In genomic region chr16:30709501-30709900, GRCm38 (mm10) we compare ENCODE assay signal across 22 mouse cellular contexts.
DNase-seq lines count a peak whose midpoint lies in the region; ATAC-seq and TF ChIP-seq lines count a peak whose summit lies in the region.
"Had no signal": no experiment of that assay in that cellular context is flagged by ENCODE, and none has a peak within 500 bp of the region (broad histone marks: within the 10 kb centered on the region; RNA-seq: fewer than 3 reads in every experiment).

No protein-coding gene starts in this region.

- H3K4me3 ChIP-seq in CH12.LX (replicated peaks in 1 of 3; ENCODE audit: low read depth in 2 of 3, low read length in 2 of 3, poor library complexity in 1 of 3): no peak overlapping the region
- no peak overlapping the region for H3K4me3 ChIP-seq in embryonic facial prominence, embryonic 14.5 days (ENCODE audit: low read depth, low read length)
- H3K4me3 ChIP-seq: embryonic facial prominence, embryonic 13.5 days; forebrain, embryonic 15.5 days; heart, embryonic 10.5 days; intestine, embryonic 15.5 days; liver, embryonic 15.5 days; neural tube, embryonic 15.5 days; stomach, embryonic 15.5 days had no signal

- H3K4me1 ChIP-seq in CH12.LX (ENCODE audit: control insufficient read depth in 1 of 2, insufficient read depth in 2 of 2): peaks cover 13 to 43% of the 10 kb centered on the region in 2 experiments
- H3K4me1 ChIP-seq in embryonic facial prominence, embryonic 14.5 days (ENCODE audit: control insufficient read depth, insufficient read depth, low read length): no peaks in the 10 kb centered on the region
- H3K4me1 ChIP-seq: forebrain, embryonic 15.5 days; intestine, embryonic 15.5 days; liver, embryonic 15.5 days; stomach, embryonic 15.5 days had no signal

- peak overlapping the region; percentile 88 for H3K9ac ChIP-seq in CH12.LX (ENCODE audit: insufficient read depth, low read depth)
- no peak overlapping the region for H3K9ac ChIP-seq in embryonic facial prominence, embryonic 14.5 days (ENCODE audit: low read depth, low read length)
- H3K9ac ChIP-seq: embryonic facial prominence, embryonic 13.5 days; forebrain, embryonic 15.5 days; intestine, embryonic 15.5 days; liver, embryonic 15.5 days; neural tube, embryonic 15.5 days; stomach, embryonic 15.5 days had no signal

- H3K36me3 ChIP-seq in CH12.LX (replicated peaks in 1 of 2; ENCODE audit: control insufficient read depth in 1 of 2, insufficient read depth in 1 of 2, low read length in 1 of 2): peaks cover 0 to 9% of the 10 kb centered on the region in 2 experiments
- no peaks in the 10 kb centered on the region for H3K36me3 ChIP-seq in embryonic facial prominence, embryonic 14.5 days (ENCODE audit: control insufficient read depth, insufficient read depth, low read length)
- H3K36me3 ChIP-seq: embryonic facial prominence, embryonic 13.5 days; forebrain, embryonic 15.5 days; heart, embryonic 10.5 days; intestine, embryonic 15.5 days; liver, embryonic 15.5 days; neural tube, embryonic 15.5 days; stomach, embryonic 15.5 days had no signal

- DNase-seq in adrenal gland, adult (ENCODE audit: inconsistent age in 2 of 2, low spot score in 1 of 2): peak; percentile 35 to 67
- no peak for DNase-seq in adrenal gland, adult 18-20 months (ENCODE audit: low spot score in 2 of 2)
- DNase-seq in CH12.LX (ENCODE audit: extremely low read depth): no peak
- peak; percentile 20 for DNase-seq in adrenal gland, postnatal 25 days
- peak; percentile 45 for DNase-seq in embryonic facial prominence, embryonic 14.5 days (ENCODE audit: low spot score)
- DNase-seq in cerebellum, postnatal 10 days: no peak
- DNase-seq in heart, postnatal 25 days (ENCODE audit: low spot score): no peak
- DNase-seq in urinary bladder, postnatal 10 days (ENCODE audit: low spot score): no peak
- DNase-seq: cerebellum, adult 9-11 months; layer of hippocampus, adult 9-11 months; liver; right cerebral cortex, adult 18-20 months; thymus, postnatal 36 days had no signal

- TF ChIP-seq RAD21 in CH12.LX (IDR thresholded peaks at IDR 0.05; ENCODE audit: low read depth, low read length): no peak

- in situ Hi-C loops in CH12.LX (cut with MboI; ENCODE audit: low pct_ligation_motif_present, low pct_unique_long_range_greater_than_20kb, low sequenced_read_pairs): no loop called here

- no peaks in the 10 kb centered on the region for H3K27me3 ChIP-seq in CH12.LX (replicated peaks)
- no peaks in the 10 kb centered on the region for H3K27me3 ChIP-seq in embryonic facial prominence, embryonic 14.5 days (replicated peaks; ENCODE audit: control insufficient read depth, insufficient read depth, low read length)
- H3K27me3 ChIP-seq: embryonic facial prominence, embryonic 13.5 days; forebrain, embryonic 15.5 days; intestine, embryonic 15.5 days; liver, embryonic 15.5 days; neural tube, embryonic 15.5 days; stomach, embryonic 15.5 days had no signal

- no peak for TF ChIP-seq POLR2A in CH12.LX (IDR thresholded peaks at IDR 0.05; ENCODE audit: low read depth, low read length)

- no peak for TF ChIP-seq CTCF in CH12.LX (conservative IDR thresholded peaks at IDR 0.05 in 1 of 2, IDR thresholded peaks at IDR 0.05 in 1 of 2; ENCODE audit: low read depth in 2 of 2, low read length in 2 of 2)

- no peak for TF ChIP-seq EP300 in CH12.LX (IDR thresholded peaks at IDR 0.05; ENCODE audit: low read length)

- 48% methylated on average over 15 of the region's 15 CpGs for WGBS in embryonic facial prominence, embryonic 14.5 days

- dilution Hi-C loops in CH12.LX (cut with MboI; ENCODE audit: extremely low pct_ligation_motif_present, extremely low pct_unique_long_range_greater_than_20kb, low sequenced_read_pairs): no loop called here

- intact Hi-C loops in heart, postnatal 25 days (cut with DNase I): no loop called here

- peak overlapping the region; percentile 80 for H3K4me2 ChIP-seq in CH12.LX (ENCODE audit: insufficient read depth, low read depth, poor library complexity, severe bottlenecking)
- no peak overlapping the region for H3K4me2 ChIP-seq in embryonic facial prominence, embryonic 14.5 days (ENCODE audit: low read depth, low read length)
- H3K4me2 ChIP-seq: embryonic facial prominence, embryonic 13.5 days; forebrain, embryonic 15.5 days; intestine, embryonic 15.5 days; liver, embryonic 15.5 days; neural tube, embryonic 15.5 days; stomach, embryonic 15.5 days had no signal

- peaks cover 11% of the 10 kb centered on the region for H3K9me3 ChIP-seq in CH12.LX (replicated peaks; ENCODE audit: low read length)
- no peaks in the 10 kb centered on the region for H3K9me3 ChIP-seq in embryonic facial prominence, embryonic 14.5 days (ENCODE audit: control insufficient read depth, low read length)
- H3K9me3 ChIP-seq: forebrain, embryonic 15.5 days; heart, embryonic 10.5 days; intestine, embryonic 15.5 days; liver, embryonic 15.5 days; neural tube, embryonic 15.5 days; stomach, embryonic 15.5 days had no signal

- no peaks in the 10 kb centered on the region for H3K79me2 ChIP-seq in CH12.LX (replicated peaks; ENCODE audit: control insufficient read depth, extremely low read depth, insufficient read depth, poor library complexity, severe bottlenecking)

- no peak overlapping the region; the same call in 1 of the 2 replicates for H3K27ac ChIP-seq in CH12.LX (ENCODE audit: insufficient read depth, low read depth)
- no peak overlapping the region for H3K27ac ChIP-seq in embryonic facial prominence, embryonic 14.5 days (replicated peaks; ENCODE audit: low read depth, low read length)
- H3K27ac ChIP-seq: embryonic facial prominence, embryonic 13.5 days; forebrain, embryonic 15.5 days; heart, embryonic 10.5 days; intestine, embryonic 15.5 days; liver, embryonic 15.5 days; macrophage; neural tube, embryonic 15.5 days; stomach, embryonic 15.5 days had no signal

- ATAC-seq in embryonic facial prominence, embryonic 14.5 days (ENCODE audit: low read depth): peak; percentile 53; the same call in 1 of the 2 replicates
- ATAC-seq: forebrain, embryonic 15.5 days; hindbrain, embryonic 16.5 days; intestine, embryonic 15.5 days had no signal

TF ChIP-seq in CH12.LX, 34 proteins besides CTCF, POLR2A, EP300 and RAD21:
- TF ChIP-seq TCF12 (IDR thresholded peaks at IDR 0.05; ENCODE audit: low read depth, low read length) (0 out of 2 replicates have a peak, but pooled peaks have one; percentile 0), MAZ (IDR thresholded peaks at IDR 0.05; ENCODE audit: low read depth, low read length) (peak; percentile 33; the same call in 1 of the 2 replicates), PAX5 (IDR thresholded peaks at IDR 0.05; ENCODE audit: low read length) (no peak)

Comparison
In these comparisons a context has a peak if more than half of its experiments do, and no peak if none do; other contexts are left out.
1. DNase-seq: peak in adrenal gland, adult (2 of 2), adrenal gland, postnatal 25 days (single experiment) and embryonic facial prominence, embryonic 14.5 days (single experiment); none in adrenal gland, adult 18-20 months (0 of 2), CH12.LX (single experiment), cerebellum, postnatal 10 days (0 of 2), heart, postnatal 25 days (single experiment) and urinary bladder, postnatal 10 days (single experiment).